Mouse (Mus musculus) stomach, embryonic 14.5 days (tissue): Measurements from ENCODE around the gene Hectd1. TPM values are rescaled to one million over a fixed set of nuclear protein-coding genes. Genes with fewer than 3 reads are reported as not detected.

Source experiments
- ATAC-seq: fragments of 200-750 bp; cut with Nextera tagmentation; 2 replicates; pipeline ENCODE4 v1.8.0; 2017; ENCODE audit warnings: low read depth, moderate TSS enrichment; ENCODE audit not compliant: insufficient number of reproducible peaks, insufficient read depth, low FRiP score
- H3K27ac ChIP-seq: fragments of 300-500 bp; sonication (generic); 2 replicates; pipeline ENCODE4 v1.5.1; 2014; ENCODE audit warnings: mild to moderate bottlenecking, low read length, moderate library complexity, mixed read lengths
- H3K27me3 ChIP-seq: fragments of 300-500 bp; sonication (generic); 2 replicates; pipeline ENCODE4 v1.6.1; 2014; ENCODE audit warnings: low read length, control low read depth, mixed read lengths; ENCODE audit not compliant: control insufficient read depth, insufficient read depth
- H3K36me3 ChIP-seq: fragments of 300-500 bp; sonication (generic); 2 replicates; pipeline ENCODE4 v1.6.1; 2014; ENCODE audit warnings: mild to moderate bottlenecking, control low read depth, low read length, moderate library complexity, mixed read lengths; ENCODE audit not compliant: control insufficient read depth, insufficient read depth
- H3K4me1 ChIP-seq: fragments of 300-500 bp; sonication (generic); 2 replicates; pipeline ENCODE4 v1.6.1; 2014; ENCODE audit warnings: low read length, control low read depth, mixed read lengths; ENCODE audit not compliant: control insufficient read depth, insufficient read depth
- H3K4me2 ChIP-seq: fragments of 300-500 bp; sonication (generic); replicated peaks from 2 replicates; pipeline ENCODE4 v1.6.1; 2014; ENCODE audit warnings: low read depth, low read length, control low read depth
- H3K4me3 ChIP-seq: fragments of 300-500 bp; sonication (generic); 2 replicates; pipeline ENCODE4 v1.5.1; 2014; ENCODE audit warnings: low read depth, low read length, control low read depth
- H3K9ac ChIP-seq: fragments of 300-500 bp; sonication (generic); replicated peaks from 2 replicates; pipeline ENCODE4 v1.6.1; 2014; ENCODE audit warnings: low read depth, mild to moderate bottlenecking, control low read depth, low read length, moderate library complexity, mixed read lengths
- H3K9me3 ChIP-seq: fragments of 300-500 bp; sonication (generic); 2 replicates; pipeline ENCODE4 v1.6.1; 2016; ENCODE audit warnings: low read depth, low read length, control low read depth; ENCODE audit not compliant: control insufficient read depth
- whole genome bisulfite sequencing: fragments of 180-500 bp; shearing (Covaris S2); extraction: QIAGEN DNeasy Blood & Tissue Kit; methylation state at CpG from one replicate; pipeline ENCODE4 v1.1.7; 2014; 5-methylcytosine and 5-hydroxymethylcytosine counted together
- polyA plus RNA-seq: library from polyadenylated mRNA; unstranded; fragments of >200 nt; fragmentation: Nextera tagmentation; extraction: Ambion mirVana; gene quantifications from 2 replicates; pipeline ENCODE4 v1.2.1, GENCODE M21; 2014

The Hectd1 gene
- polyA plus RNA-seq, 1 experiment from 2014 or later = 52.3 TPM

DNA sequence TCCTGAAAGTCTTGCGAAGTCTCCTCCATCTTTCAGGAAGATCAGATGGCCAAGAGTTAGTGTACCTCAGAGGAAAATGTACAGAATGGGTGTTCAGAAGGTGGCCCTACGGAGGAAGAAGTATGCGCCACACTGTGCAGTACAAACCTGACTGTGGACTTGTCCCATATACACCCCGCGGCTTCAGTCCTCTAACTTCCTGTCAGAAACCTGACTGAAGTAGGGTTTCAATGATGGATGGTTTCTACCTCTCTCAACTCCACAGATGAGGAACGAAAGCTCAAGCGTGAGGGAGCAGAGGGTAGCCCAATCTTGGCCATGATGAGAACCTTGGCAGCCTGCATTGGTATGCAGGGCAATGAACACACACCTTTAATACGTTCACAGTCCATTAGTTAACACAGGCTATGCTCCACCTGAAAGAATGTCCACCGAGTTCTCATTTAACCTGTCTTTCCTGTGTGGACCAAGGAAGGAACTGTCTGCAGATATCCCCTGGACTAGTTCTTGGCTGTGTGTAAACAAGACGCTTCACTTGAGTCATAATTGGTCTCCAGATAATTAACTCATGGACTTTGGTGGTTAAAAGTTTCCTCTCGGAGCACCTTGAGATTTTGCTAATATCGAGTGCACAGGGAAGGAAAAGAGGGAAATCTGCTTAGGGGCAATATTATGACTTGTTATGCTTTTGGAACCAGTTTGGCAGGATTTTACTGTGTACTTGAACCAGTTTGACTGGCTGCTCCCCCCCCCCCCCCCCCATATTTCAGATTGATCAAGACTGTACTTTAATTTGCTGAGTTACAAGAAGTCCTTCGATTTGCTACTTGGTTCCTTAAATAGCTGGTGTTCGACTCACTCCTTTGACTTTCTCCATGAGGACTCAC, 34.0 kb upstream of the Hectd1 start:
- Histone ChIP-seq H3K4me3 (no peak overlapping the region), H3K4me2 (no peak overlapping the region), H3K36me3 (no peaks in the 10 kb centered on the region), H3K9me3 (no peaks in the 10 kb centered on the region), H3K4me1 (0 out of 2 replicates have a peak, but pooled peaks cover 6% of the 10 kb centered on the region), H3K9ac (no peak overlapping the region), H3K27me3 (no peaks in the 10 kb centered on the region), H3K27ac (no peak overlapping the region)
- 83% methylated on average over 14 of the region's 14 CpGs for WGBS
- peak; percentile 30; the same call in 1 of the 2 replicates for ATAC-seq

DNA sequence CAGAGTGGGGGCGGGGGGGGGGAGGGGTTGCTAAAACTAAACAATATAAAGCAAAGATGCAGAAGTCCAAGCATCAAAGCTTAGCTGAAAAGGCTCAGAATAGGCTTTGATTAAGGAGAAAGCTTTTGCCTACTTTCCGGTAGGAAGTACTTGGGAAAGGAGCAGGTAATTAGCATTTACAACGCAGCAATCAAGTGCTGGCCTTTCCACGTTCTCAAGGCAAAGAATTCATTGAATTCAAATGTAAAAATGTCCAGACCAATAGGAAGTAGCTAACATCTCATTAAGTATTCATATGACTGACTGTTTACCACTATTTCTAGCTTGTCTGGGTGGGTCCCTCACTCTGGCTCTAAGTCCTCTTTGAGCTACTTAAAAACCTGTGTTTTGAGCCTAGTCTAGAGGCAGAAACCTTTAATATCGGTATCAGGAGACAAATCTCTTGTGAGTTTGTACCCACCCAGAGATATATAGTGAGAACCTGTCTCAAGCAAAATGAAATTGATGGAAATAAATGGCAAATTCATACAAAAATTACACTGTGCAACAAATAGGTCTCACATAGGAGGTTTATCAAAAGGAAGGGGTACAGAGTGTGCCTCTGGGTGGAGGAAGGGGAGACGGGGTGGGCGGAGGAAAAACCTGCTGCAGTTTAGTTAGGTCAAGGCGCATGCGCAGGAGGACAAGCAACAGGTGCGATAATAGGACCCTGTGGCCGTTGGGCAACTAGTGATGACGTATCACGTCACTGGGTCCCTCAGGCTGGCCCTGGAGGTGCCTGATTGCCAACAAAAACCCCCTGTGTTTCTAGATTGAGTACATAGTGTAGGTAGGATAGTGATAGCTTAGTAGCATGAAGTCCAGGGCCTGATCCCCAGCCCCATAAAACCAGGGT, 29.0 kb upstream of the Hectd1 start:
- Histone ChIP-seq H3K9ac (no peak overlapping the region), H3K36me3 (no peaks in the 10 kb centered on the region), H3K4me3 (no peak overlapping the region), H3K27me3 (no peaks in the 10 kb centered on the region), H3K4me1 (no peaks in the 10 kb centered on the region), H3K27ac (no peak overlapping the region), H3K9me3 (no peaks in the 10 kb centered on the region), H3K4me2 (no peak overlapping the region)
- ATAC-seq = no peak
- 76% methylated on average over 13 of the region's 13 CpGs for WGBS

DNA sequence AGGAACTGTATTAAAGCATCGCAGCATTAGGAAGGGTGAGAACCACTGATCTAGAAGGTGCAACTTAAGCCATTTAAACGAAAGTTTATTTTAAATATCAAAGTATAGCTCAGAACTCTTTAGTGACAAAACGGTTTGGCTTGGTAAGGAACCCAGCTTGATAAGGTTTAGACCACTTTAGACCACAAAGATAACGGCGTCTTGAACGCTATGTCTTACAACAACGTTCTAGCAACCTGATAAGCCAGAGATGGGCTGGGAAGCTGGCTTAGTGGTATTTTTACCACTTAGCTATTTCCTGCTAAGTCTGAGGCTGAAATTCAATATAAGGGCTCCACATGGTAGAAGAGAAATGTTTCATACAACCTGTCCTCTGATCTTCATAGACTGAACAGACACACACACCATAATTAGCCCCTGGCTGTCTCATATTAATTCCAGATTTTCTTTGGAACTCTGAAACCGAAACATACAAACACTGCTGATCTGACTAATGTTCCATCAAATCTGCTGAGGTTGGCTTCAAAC, 27.5 kb upstream of the Hectd1 start:
- H3K9ac ChIP-seq = no peak overlapping the region
- H3K4me2 ChIP-seq = no peak overlapping the region
- ATAC-seq = no peak
- no peaks in the 10 kb centered on the region for H3K27me3 ChIP-seq
- H3K9me3 ChIP-seq = no peaks in the 10 kb centered on the region
- no peaks in the 10 kb centered on the region for H3K36me3 ChIP-seq
- H3K4me3 ChIP-seq = no peak overlapping the region
- H3K27ac ChIP-seq = no peak overlapping the region
- WGBS = 80% methylated on average over 8 of the region's 8 CpGs
- H3K4me1 ChIP-seq = no peaks in the 10 kb centered on the region

DNA sequence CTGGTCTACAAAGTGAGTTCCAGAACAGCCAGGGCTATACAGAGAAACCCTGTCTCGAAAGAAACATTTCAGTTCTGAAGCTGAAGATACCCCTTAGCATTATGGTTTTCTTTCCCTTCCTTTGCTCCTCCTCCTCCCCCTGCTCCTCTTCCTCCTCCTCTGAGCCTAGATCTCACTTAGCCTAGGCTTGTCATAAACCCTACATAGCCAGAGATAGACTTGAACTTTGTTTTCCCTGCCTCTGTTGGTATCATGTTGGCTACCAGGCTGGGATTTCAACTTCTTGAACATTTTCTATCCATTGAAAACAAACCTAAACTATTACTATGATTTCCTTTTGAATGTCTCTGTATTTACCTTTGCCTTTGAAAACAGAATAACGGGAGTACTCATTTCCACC, 26.5 kb upstream of the Hectd1 start:
- no peaks in the 10 kb centered on the region for H3K36me3 ChIP-seq
- no peaks in the 10 kb centered on the region for H3K27me3 ChIP-seq
- no peak overlapping the region for H3K27ac ChIP-seq
- no peaks in the 10 kb centered on the region for H3K4me1 ChIP-seq
- no peak overlapping the region for H3K4me2 ChIP-seq
- H3K4me3 ChIP-seq = no peak overlapping the region
- 90% methylated on average over 2 of the region's 2 CpGs for WGBS
- no peak for ATAC-seq
- no peak overlapping the region for H3K9ac ChIP-seq
- no peaks in the 10 kb centered on the region for H3K9me3 ChIP-seq

DNA sequence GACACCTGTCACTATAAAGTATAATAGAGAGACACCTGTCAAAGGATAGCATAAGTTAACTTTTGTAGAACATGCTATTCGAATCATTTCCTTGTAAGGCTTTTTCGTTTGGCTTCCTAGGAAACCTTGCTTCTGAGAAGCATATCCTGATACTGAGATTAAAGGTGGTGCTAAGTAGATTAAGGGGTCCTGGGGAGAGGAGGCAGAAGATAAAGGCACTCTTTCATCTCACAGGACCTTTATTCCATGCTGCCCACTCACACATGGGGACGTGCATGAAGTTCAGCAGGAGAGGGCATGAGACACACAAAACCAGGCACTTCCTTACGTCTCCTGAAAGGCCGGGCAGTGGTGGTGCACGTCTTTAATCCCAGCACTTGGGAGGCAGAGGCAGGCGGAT, 26.1 kb upstream of the Hectd1 start:
- Histone ChIP-seq H3K27me3 (no peaks in the 10 kb centered on the region), H3K4me3 (no peak overlapping the region), H3K9ac (no peak overlapping the region), H3K9me3 (no peaks in the 10 kb centered on the region), H3K36me3 (no peaks in the 10 kb centered on the region), H3K27ac (no peak overlapping the region), H3K4me2 (no peak overlapping the region), H3K4me1 (no peaks in the 10 kb centered on the region)
- ATAC-seq = no peak
- 73% methylated on average over 7 of the region's 7 CpGs for WGBS

DNA sequence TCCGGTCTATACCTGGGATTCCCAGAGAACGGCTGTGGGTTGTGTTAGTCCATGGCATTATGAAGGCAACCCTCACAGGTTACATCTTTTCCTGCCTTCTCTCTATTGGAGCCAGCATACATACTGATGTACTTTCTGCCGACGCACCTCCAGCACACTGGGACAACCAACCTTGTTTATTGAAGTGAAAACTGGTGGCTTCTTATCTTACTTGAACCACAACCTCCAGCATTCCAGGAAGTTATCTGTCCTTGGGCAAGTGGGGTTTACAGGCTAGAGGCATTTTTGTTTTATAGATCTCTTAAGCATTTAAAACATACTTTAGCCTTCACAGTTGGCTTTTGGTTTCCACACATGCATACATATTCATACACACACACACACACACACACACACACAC, 22.3 kb upstream of the Hectd1 start:
- Histone ChIP-seq H3K9ac (no peak overlapping the region), H3K36me3 (no peaks in the 10 kb centered on the region), H3K27me3 (no peaks in the 10 kb centered on the region), H3K27ac (no peak overlapping the region), H3K4me1 (no peaks in the 10 kb centered on the region), H3K4me2 (no peak overlapping the region), H3K4me3 (no peak overlapping the region), H3K9me3 (0 out of 2 replicates have a peak, but pooled peaks cover 2% of the 10 kb centered on the region)
- ATAC-seq = no peak; the same call in 1 of the 2 replicates
- 84% methylated on average over 4 of the region's 4 CpGs for WGBS

DNA sequence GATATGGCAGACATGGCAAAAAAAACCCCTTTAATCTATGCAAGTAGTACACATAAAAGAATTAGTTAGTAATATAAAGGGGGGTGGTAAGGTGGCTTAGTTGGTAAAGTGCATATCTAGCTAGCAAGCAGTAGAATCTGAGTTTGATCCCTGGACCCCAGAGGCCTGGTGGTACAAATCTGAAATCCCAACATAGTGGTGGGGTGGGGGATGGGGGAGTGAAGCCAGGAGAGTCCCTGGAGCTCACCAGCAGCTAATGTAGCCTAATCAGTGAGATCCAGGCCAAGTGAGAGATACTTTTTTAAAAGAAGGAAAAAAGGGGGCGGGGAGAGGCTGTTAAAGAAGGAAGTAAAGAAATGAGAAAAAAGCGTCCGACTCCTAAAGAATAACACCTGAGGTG, 21.8 kb upstream of the Hectd1 start:
- Histone ChIP-seq H3K27me3 (no peaks in the 10 kb centered on the region), H3K4me1 (no peaks in the 10 kb centered on the region), H3K9ac (no peak overlapping the region), H3K4me2 (no peak overlapping the region), H3K9me3 (0 out of 2 replicates have a peak, but pooled peaks cover 2% of the 10 kb centered on the region), H3K36me3 (no peaks in the 10 kb centered on the region), H3K27ac (no peak overlapping the region), H3K4me3 (no peak overlapping the region)
- 94% methylated on average over 3 of the region's 3 CpGs for WGBS
- no peak for ATAC-seq

DNA sequence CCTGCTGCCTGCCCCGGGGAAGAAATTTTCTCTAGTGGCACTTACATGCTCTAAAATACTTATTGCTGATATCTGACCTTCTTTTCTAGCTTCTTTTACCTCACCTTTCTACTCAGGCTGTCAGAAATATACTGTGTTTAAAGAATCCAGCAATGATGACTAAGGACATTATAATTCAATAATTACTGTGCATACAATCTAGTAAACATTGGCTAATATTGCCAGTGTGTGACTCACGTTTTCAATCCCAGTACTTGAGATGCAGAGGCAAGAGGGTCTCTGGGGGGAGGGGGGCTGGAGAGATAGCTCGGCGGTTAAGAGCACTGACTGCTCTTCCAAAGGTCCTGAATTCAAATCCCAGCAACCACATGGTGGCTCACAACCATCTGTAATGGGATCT, 21.0 kb upstream of the Hectd1 start:
- Histone ChIP-seq H3K4me3 (no peak overlapping the region), H3K36me3 (no peaks in the 10 kb centered on the region), H3K9ac (no peak overlapping the region), H3K4me1 (no peaks in the 10 kb centered on the region), H3K9me3 (0 out of 2 replicates have a peak, but pooled peaks cover 2% of the 10 kb centered on the region), H3K27me3 (no peaks in the 10 kb centered on the region), H3K4me2 (no peak overlapping the region), H3K27ac (no peak overlapping the region)
- WGBS = 77% methylated on average over 4 of the region's 4 CpGs
- ATAC-seq = no peak
